Mouse (Mus musculus): ENCODE measurements at regions not wholly inside any gene's neighbourhood (a gene's known extent, or its start where the extent isn't known, plus 50 kb on each side); places are given as distances from the start of the nearest gene placed in this dataset.

DNA sequence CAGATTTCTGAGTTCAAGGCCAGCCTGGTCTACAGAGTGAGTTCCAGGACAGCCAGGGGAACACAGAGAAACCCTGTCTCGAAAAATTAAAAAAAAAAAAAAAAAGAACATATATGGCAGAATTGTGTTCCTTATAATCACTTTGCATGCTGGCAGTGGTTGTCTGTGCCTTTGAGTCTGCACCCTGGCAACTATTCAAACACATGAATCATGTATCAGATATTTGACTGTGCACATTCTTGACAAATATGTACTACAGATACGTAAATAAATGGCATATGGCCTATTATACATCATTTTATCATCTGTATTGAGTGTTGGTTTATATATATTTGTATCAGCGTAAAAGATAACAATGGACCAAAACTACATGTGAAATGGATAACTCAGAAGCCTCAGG is 246.7 kb upstream of the N4bp1 start:
- DNase-seq (ENCODE audit: low spot score in 2 of 2), result no peak

DNA sequence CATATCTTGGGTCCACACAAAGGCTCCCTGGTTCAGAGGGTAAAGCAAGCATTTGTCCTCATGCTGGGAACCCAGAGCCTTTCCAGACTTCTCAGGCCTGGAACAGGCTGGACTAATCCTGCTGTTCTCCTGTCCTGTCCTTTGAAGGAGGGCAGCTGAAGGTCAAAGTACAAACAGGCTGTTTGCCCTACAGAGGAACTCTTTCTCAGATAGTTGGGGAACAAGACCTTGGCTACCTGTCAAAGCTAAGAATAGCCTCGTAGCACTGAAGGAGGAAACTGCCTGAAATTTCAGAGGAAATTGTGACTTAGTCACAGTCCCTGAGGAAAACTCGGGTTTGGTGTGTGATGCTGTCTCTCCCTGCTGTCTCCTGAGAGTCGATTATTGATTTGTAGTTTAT is 245.6 kb upstream of the N4bp1 start:
- no peak for DNase-seq (ENCODE audit: low spot score in 2 of 2)

DNA sequence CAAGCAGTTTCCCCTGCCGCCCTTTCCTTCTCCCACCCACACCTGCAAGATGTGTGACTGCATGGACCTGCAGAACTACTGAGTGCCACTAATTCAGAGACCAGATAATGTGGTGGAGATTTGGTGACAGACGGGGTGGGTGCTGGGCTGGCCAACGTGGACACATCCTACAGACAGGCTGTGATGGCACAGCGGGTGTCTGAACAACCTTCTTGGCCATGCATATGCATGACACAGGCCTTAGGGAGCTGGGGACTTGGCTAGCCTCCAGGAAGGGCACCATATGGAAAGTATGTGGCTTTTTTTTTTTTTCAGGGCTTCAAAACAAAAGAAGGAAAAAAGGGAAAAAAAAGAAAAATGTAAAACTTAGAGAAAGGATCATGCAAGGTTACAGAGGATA is 243.5 kb upstream of the N4bp1 start:
- no peak for DNase-seq (ENCODE audit: low spot score in 2 of 2)

DNA sequence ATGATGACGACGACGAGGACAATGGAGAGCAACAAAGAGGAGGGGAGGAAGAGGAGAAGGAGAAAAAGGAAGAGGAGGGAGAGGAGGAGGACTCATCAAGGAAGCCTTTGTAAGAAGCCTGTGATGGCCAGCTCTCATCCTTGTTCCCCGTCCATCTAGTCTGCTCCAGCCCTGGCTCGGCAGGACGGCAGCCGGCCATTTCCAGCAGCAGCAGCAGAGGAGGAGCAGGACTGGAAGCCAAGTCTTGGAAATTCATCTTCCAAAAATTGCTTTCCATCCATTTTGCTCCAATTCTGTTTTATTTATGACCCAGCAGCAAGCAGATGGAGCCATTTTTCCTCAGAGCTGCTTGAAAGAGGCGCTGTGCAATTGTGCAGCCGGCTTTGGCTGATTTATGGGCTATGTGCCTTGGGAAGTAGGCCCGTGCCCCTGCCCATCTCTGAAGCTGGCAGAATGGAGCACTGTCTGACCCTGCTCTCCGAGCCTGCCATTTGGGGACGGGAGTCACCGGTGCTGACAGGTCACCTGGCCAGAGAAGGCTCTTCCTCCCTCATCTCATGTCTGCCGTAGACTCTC is 231.2 kb upstream of the N4bp1 start:
- no peak for DNase-seq (ENCODE audit: low spot score in 2 of 2)

DNA sequence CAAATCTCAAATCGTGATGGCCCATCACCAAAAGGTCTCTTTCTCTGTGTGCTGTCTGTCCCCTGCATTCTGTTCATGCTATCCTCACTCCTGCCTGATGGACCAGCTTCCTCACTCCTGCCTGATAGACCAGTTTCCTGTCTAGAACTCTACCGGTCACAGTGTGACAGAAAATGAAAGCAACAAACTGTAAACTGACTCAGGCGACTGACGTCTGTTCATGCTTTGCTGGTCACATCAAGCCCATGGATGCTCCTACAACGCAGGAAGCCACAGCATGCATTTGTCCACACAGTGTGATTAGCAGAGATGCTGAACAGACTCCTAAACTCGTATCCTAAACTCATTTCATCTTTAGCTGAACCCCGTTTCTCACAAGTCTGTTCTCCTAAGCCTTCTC is 227.3 kb upstream of the N4bp1 start:
- no peak for DNase-seq (ENCODE audit: low spot score in 2 of 2)

DNA sequence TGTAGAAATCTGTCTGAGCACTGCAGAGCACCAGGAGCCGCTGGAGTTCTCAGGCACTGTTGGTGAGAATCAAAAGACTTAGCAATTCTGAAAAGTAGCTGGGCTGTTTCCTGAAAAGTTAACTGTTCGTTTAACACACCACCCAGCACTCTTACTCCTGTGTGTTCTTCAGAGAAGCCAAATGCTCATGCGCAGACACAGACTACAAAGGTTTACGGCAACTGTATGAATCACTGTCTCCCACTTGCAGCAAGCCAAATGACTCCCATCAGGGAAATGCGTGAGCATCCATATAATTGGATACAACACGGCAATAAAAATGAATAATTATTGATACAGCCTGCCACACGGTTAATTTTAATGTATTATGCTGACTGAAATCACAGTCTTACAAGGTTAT is 220.0 kb upstream of the N4bp1 start:
- no peak for DNase-seq (ENCODE audit: low spot score in 2 of 2)

DNA sequence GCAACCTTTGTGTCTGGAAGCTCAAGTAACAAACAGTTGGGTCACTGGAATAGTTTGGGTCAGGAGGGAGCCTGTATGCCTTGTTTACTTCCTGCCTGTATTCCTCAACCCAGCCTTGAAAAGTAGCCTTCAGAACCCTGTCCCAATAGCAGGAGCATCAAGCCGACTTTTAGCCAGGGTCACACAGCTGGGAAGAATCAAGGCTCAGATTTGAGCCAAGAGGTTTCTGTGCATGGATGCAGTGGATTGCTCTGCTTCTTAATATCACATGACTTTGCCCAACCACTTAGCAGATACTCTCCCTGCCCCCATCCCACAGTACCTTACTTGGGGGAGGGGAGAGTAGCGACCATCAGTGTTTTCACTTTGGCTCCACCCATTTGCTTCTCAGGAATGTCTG is 210.2 kb upstream of the N4bp1 start:
- no peak for DNase-seq (ENCODE audit: low spot score in 2 of 2)

DNA sequence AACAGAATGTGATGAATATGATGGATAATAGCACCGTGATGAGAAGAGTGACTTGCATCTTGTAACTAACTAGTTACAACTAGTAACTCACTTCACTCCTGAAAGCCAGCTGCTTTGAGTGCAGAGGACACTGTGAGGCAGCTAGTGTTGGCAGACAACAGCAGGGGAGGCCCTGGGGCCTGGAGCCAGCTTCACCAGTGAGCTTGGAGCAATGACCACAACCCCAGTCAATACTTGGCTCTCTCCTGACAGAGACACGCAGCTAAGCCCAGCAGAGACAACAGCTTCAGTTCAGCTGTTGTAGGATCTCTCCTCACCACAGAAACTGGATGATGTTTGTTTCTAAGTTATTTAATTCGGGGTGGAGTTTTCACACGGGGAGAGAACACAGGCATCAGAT is 209.6 kb upstream of the N4bp1 start:
- no peak for DNase-seq (ENCODE audit: low spot score in 2 of 2)

DNA sequence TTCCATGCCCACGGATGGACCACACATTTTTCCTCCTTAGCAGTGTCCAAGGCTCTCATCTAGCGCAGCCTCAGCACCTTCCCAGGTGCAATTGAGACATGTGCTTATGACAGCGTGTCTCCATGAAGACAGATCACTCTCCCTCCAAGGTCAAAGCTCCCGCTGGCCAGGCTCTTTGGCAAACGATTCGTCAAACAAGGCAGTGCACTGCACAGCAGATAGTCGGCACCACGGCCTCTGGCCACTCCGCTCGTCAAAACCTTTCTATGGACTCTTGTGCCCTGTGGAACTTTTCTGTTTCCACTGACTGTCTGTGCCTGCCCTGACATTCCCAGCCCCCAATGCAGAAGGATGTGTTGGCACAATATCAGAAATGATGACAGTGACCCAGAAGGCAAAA is 208.7 kb upstream of the N4bp1 start:
- DNase-seq (ENCODE audit: low spot score in 2 of 2), result no peak

DNA sequence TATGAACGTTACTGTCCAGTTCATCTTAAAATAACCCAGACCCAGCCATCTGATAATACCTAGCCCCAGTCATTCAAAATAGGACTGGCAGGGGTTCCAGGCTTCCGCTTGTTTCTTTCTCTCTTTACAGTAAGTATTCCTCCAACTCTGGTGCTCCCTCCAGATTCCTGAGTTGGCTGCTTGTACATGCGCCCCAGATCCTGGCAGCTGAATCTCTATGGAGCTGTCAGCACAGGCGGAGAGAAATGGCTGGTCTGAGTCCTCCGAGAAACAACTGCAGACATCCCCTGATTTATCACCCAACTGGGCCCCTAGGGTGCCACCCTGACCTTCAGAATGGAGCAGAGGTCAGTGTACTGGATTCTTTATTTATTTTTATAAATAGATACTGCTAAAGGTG is 208.0 kb upstream of the N4bp1 start:
- no peak for DNase-seq (ENCODE audit: low spot score in 2 of 2)

DNA sequence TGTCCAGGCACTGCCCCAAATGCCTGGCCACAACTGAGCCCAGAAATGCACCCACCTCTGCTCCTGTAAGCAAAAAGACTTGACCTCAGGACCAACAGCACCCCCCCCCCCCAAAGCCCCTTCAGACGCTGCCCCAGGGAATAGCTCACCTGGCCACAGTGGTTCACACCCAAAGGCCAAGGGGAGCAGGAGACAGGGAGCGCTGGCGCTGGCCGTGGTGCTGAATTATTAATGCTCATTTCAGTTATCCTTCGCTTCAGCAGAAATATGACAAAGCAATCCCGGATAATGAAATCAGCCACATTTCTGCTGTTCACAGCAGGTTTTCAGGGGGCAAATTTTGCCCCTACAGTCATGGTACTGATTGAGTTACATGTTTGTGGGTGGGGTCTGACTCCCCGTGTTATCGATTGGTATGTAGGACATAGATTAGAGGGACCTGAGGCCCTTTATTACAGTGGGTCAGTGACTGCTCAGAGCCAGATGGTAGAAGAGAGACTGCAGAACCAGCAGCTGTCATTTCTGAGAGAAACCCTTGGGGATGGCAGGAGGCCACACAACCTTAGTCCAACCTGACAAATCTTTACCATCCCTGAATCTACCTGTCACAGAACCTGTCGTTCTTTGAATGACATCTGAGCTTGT is 202.5 kb upstream of the N4bp1 start:
- peak; percentile 22 to 24 for DNase-seq (ENCODE audit: low spot score in 2 of 2)

DNA sequence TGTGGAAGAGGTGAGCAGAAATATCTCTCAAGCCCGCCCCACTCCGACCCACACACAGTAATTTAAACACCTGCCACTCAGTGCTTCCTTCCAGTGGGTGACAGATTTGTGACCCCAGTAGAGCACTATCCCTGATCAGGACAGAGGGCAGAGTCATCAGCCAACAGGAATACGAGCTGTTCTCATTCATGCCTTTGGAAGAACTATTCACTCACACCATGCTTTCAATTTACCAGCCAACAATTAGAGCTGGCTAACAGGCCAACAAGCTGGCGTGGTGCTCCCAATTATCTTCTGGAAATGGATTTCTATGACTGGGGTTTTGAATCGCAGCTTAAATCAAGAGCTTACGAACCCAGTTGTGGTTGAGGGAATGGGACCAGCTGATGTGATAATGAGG is 193.2 kb upstream of the N4bp1 start:
- no peak for DNase-seq (ENCODE audit: low spot score in 2 of 2)

DNA sequence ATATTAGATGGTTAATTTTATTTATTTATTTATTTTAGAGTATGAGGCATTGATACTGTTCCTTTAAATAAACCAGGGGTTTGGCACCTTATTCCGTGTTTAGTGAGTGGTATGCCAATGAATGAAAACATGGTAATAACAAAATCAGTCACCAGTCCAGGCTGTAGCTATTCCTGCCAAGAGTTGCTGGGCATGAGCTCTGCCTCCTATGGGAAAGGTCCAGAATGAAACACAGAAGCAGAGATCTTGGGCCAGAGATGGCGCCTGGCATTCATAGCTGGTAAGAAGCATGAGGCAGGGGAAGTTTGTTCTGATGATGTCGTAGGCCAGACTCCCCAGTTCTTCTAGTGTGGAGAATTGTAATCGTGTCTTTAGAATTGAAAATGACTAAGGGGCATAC is 190.9 kb upstream of the N4bp1 start:
- DNase-seq (ENCODE audit: low spot score in 2 of 2), result no peak

DNA sequence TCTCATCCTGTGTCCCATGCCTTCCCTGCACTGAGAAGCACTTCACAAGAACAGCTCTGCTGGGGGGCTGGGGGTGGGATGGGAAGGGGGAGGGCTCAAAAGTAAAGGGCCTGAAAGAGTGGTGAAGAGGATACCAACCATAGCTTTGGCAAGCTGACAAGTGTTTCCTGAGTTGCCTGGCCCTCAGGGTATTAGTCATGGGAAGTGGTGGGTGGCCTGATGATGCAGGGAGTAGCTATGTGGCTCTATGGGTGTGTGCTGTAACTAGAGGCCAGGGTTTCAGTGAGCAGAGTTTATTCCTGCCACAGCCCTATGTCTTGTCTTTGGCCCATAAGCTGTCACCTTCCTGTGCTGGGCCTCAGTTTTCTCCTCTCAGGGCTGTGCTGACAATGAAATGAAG is 186.2 kb upstream of the N4bp1 start:
- no peak for DNase-seq (ENCODE audit: low spot score in 2 of 2)

DNA sequence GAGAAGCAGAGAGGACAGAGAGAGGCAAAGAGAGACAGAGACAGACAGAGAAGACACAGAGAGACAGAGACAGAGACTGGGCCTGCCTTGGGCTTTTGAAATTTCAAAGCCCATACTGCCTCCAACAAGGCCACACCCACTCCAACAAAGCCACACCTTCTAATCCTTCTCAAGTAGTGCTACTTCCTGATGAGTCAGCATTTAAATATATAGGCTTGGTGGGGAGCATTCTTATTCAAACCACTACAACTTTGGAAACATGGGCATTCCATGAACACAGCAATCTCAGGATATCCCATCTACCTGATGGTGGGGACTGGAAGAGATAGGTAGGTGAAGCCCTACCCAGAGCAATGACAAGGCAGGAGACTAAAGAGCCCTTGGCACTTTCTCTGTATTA is 182.0 kb upstream of the N4bp1 start:
- no peak for DNase-seq (ENCODE audit: low spot score in 2 of 2)

DNA sequence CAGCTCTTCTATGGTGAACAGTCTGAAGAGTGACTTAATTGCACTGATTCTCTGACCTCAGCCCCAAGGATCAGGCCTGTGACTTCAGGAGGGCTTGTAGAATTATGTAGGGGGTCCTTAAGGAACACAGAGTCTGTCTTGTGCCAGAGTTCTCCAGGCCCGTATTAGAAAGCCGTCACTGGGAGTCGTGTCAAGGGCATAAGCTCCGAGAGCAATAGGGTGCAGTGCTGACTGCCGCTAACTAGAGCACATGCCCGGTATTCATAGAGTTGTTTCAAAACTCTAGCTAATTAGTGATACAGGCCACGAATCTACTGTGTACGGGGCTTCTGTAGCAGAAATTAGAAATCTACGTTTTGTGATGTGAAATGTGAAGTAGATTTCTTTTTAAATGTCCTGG is 179.7 kb upstream of the N4bp1 start:
- DNase-seq (ENCODE audit: low spot score in 2 of 2), result no peak

DNA sequence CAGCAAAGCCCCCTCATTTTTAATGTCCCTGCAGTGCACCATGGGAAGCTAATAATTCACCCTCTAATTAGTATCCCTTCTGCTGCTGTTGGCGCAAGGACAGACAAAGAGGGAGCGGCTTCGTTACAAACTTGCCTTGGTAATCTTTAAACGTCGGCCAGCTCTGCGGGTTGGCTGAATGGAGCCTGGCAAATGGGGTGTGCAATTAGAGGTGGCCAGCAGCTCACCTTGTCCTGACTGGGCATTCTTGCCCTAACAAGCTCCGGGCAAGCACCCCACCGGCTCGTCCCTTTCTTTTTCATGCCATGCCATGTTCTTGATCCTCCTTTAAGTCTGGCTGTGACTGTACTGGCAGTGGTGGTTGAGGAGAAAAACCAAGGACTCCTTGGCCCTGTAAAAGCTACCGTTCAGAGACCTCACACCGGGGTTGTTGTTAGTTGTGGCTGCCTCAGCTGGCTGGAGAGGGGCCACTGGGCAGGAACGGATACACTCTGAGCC is 179.2 kb upstream of the N4bp1 start:
- DNase-seq (ENCODE audit: low spot score in 2 of 2), result no peak

DNA sequence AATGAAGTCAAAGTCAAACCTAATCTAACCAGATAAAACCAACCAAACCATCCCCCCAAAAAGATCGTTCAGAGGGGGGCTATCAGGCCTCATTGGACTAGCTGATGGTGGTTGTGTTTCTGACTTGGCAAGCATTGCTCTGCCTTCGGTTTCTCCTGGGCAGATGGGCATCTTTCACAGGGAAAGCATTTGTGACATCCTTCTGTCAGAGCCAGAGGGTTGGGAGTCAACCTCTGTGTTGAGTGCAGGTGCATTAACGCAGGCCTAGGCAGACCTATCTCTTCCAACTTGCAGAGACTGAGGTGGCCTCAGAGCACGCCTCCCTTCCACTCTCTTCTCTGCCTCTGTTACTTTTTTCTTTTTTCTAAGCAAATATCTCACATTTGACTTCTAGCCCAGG is 178.5 kb upstream of the N4bp1 start:
- DNase-seq (ENCODE audit: low spot score in 2 of 2), result no peak

DNA sequence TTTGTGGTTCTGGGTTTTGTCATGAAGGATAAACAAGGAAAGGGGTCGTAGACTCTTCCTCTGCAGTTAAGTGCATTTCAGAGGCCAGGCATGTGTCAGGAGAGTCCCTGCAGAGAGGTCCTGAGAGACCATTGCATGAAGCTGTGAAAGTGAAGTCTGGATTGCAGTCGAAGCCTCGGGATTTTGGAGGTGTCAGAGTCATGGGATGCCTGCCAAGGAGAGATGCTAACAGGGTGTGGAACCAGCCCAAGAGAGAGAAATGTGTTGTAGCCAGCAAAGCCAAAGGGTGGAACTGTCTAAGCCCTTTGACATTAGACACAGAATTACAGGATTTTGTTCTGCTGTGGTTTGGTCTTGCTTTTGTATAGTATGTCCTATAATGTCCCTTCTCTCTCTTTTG is 164.7 kb upstream of the N4bp1 start:
- DNase-seq (ENCODE audit: low spot score in 2 of 2), result no peak

DNA sequence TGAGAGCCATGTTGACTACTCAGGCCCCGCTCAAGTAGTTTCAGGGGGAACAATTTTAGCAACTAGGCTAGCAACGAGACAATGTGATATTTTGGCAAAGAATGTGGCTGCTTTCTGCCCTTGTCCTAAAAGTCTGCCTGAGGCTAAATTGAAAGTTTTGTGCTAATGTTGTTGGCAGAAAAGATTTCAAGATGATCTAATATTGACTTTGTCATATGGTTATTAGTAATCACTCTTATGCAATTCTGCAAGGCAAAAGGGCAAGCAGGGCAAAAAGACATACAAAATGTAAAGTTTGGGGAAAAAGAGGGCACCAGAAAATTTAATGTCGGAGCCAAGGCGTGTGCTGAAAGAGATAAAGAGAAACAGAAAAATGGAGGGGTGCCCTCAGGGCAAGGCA is 164.1 kb upstream of the N4bp1 start:
- DNase-seq (ENCODE audit: low spot score in 2 of 2), result no peak

DNA sequence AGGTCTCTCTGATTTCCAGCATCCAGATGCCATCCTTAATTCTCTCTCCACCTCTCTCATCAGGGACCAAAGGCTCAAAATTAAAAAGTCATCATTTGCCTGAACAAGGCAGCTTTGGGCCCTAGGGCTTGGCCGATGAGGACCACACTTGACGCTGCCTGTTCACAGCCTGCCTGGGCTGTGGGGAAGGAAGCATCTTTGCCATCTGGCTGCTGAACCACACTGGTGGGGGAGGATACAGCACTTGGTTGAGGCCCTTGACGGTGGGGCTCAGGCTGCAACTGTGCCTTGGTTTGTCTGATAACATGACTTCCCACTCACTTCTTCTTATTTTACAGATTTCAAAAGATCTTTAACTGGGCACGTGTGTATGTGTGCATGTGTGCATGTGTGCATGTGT is 161.5 kb upstream of the N4bp1 start:
- no peak for DNase-seq (ENCODE audit: low spot score in 2 of 2)

DNA sequence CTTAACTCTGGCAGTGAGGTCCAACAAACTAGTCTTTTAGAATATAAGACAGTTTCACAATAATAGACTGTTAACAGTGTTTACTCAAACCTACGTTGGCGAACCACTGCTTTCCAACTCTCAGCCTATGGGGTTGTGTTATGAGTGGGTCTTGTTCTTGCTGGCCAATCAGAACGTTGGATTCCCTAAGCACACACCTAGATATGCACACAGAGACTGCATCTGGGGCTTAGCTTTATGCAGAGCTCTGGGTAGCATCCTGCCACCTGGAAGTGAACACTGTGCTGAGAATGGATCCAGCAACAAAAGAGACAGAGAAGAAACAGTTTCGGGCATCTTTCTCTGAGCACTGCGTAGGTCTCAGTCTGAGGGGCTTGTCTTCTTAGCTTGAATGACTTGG is 158.0 kb upstream of the N4bp1 start:
- DNase-seq (ENCODE audit: low spot score in 2 of 2), result no peak

DNA sequence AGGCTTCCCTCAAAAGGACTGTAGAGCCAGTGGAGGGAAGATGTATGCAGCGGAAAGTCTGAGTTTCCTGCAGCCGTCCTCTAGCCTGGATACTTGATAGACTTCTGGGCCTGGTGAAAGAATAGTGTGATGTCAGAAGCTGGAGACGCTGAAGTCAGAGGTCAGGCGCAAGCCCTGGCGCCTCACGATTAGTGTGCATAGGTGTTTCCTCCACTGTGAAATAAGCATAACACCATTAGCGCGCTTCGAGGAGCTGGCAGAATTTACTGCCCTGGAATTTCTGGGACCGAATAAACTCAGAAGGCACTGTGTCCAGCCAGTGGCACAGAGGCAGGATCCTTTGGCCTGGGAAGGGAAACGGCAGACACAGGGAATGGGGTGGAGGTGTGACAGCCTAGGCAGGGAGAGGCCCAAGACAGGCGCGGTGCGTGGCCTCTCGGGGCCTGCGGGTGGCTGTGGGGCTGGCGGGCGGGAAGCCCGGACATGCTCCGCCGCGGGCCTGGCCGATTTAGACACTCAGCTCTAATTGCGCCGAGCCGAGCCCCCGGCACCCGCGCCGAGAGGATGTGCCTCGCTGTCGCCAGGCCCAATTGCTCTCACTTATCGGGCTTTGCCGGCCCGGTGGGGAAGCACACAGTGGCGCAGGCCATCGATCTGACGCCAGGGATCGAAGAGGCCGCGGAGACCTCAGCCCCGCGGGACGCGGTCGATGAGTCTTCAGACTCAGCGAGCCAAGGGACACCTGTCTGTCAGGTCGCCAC is 152.7 kb upstream of the N4bp1 start:
- DNase-seq (ENCODE audit: low spot score in 2 of 2), result peak; percentile 1 to 20

All from adrenal gland, adult 18-20 months (tissue).